Mouse (Mus musculus) urinary bladder, postnatal 4 days (tissue): Measurements from ENCODE around the gene Ndufaf8.

ENCODE experiments used
- DNase-seq, 2 experiments: peaks; one replicate each; pipeline ENCODE4 v3.0.0; 2021 to 2022; ENCODE audit warnings: low spot score in 2 of 2

The Ndufaf8 gene

GRCm38 (mm10) chr11:120134148-120134547 is 35.4 kb downstream of the Ndufaf8 start:
- DNase-seq, result no peak

- DNase-seq, result no peak
These were observed 36.3 kb downstream of the Ndufaf8 start for GRCm38 (mm10) chr11:120134847-120135530.

- no peak for DNase-seq
These were observed 37.5 kb downstream of the Ndufaf8 start for GRCm38 (mm10) chr11:120136195-120136594.

- DNase-seq, result no peak
These were observed 38.3 kb downstream of the Ndufaf8 start for GRCm38 (mm10) chr11:120136796-120137624.

- DNase-seq, result no peak
These were observed 38.9 kb downstream of the Ndufaf8 start for GRCm38 (mm10) chr11:120137625-120138004.

GRCm38 (mm10) chr11:120139309-120139731 is 40.6 kb downstream of the Ndufaf8 start:
- DNase-seq, result no peak

GRCm38 (mm10) chr11:120140255-120140654 is 41.5 kb downstream of the Ndufaf8 start:
- DNase-seq, result no peak

- DNase-seq, result no peak
These were observed 43.9 kb downstream of the Ndufaf8 start for GRCm38 (mm10) chr11:120142601-120143051.

GRCm38 (mm10) chr11:120143708-120144497 is 45.2 kb downstream of the Ndufaf8 start:
- no peak for DNase-seq

GRCm38 (mm10) chr11:120148201-120148855 is 49.6 kb downstream of the Ndufaf8 start:
- DNase-seq, result no peak

GRCm38 (mm10) chr11:120149510-120150200 is 50.9 kb downstream of the Ndufaf8 start:
- no peak for DNase-seq
